Mouse (Mus musculus) kidney, adult 8-10 months (tissue): ENCODE results near the gene Acer3.
"Not testable (repeated sequence)": the region's sequence is repeated elsewhere in the genome, so short reads cannot be mapped to it uniquely, and the experiment has no call there.

Experiments used
- DNase-seq, 2 experiments: peaks; one replicate each; pipeline ENCODE4 v3.0.0; 2022

Acer3 gene

DNA sequence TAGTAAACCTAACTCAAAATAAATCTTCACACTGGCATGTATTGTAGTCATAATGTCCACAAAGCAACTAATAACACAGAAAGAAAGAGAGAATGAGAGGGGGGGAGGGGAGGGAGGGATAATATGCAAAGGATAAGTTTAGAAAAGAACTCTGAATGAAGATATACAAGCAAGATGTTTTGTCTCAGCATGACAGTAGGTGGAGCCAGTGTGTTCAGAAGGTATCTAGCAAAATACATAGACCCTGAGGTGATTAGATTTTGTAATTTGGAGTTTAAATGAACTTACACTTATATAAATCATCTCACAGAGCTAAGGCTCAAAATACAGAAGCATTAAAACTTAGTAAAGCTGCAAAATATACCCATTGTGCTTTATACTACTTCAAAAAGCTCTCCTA, 44.7 kb downstream of the Acer3 start:
- DNase-seq = no peak

DNA sequence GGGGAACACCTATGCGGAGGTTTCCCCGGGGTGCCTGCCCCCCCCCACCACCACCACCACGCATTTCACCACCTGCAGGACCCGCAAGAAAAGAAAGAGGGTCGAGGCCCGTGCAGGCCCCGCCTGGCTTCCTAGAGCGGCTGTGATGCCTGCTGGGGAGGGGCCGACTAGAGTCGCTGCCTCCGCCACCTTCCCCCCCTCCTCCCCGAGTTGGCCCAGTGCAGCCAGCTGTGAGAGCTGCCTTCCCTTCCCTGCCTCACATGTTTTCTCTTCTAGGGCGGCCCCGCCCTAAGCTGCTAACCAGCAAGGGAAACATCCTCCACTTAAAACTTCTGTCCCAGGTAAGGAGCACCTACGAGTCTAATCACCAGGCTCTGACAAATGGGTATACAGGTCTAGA, 52.8 kb downstream of the Acer3 start:
- not testable (repeated sequence) for DNase-seq

DNA sequence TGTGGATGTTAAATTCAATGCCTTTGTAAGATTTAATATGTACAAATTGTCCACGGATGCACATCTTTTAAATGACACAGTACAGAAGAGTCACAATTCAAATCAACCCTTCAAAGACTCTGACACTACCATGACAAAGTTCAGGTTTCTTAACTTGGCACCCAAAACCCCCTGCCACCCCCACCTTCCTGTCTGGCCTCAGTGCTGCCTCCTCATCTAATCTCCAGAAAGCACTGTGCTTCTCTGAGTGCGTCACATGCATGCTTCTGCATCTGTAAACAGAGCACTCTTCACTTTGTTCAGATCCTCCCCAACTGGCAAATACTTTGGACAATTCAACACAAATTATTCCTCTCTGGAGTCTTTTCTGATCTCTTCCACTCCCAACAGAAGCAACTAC, 68.5 kb downstream of the Acer3 start:
- DNase-seq = no peak

DNA sequence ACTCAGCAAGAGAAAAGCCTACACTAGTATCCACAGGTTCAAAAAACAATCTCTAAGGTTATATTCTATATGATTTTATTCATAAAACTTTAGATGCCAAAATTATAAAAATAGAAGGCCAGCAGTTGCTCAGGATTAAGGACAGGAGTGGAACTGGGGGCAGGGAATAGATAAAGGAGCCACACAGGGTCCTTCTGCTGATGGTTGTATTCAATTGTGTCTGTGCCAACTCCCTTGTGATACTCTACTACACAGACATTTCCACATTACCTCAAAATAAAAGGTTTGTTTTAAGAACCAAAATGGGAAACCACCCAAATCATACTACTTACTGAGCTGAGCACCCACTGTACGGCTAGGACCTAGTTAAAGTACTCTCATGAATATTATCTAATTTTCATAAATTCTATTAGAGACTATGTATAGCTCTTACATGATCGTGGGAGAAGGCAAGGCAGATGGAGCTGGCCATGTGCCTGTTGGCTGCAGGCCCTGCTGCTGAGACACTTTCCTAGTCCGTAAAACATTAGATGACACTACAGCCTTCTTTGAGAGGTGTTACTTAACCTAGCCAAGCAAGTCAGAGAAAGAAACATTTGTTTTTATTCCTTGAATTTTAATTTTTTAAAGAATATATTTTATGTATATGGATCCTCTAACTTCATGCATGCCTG, 84.2 kb downstream of the Acer3 start:
- no peak for DNase-seq

DNA sequence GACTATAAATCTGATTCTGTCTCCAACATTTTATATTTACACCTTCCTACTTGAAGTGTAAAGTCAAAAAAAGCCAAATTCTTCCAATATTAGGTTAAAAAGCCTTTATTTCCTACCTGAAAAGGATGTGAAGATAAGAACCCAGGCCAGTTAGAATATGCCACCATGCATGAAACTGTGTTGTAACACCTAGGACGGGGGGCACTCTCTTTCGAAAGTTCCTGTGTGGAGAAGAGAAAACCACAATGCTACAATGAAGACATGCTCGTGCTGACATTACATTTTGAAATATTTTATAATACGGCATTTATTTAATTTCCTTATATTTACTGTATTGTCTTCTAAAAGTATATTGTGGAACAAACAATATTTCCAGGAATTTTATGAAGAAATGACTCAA, 97.2 kb downstream of the Acer3 start:
- no peak for DNase-seq

DNA sequence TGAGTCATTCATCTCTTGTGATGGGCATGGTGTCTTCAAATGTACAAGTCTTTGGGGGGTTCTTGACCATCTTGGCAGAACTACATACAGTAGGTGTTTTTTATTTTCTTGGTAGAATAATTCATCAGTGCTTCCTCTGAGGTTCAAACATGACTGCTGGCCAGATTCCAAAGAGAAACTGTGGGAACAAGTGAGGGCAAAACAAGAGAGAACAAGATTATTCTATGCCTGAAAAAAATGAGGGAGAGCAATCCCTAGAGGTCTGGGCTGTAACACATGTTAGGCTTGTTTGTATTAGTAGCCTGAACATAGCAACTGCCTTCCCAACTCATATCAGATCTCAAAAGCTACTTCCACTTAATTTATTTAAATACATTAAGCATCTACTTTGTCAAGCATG, 104.3 kb downstream of the Acer3 start:
- DNase-seq = no peak

DNA sequence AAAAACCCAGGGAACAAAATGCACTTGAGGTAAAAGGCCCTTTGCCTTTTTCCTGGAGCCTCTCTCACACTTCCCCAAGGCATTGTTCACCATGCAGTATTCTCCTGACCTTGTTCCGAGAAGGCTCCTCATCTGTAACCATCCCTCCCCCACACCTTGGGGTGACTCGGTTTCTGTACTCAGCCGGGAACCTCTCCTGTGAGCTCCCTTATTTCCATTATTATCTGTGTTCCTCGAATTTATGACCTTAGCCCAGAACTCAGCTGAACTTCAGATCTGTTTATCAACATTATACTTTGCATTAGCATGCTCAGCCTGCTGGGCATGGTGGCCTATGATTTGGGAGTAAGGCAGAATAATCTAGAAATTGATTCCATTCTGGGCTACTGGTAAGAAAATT, 118.1 kb downstream of the Acer3 start:
- DNase-seq = no peak

DNA sequence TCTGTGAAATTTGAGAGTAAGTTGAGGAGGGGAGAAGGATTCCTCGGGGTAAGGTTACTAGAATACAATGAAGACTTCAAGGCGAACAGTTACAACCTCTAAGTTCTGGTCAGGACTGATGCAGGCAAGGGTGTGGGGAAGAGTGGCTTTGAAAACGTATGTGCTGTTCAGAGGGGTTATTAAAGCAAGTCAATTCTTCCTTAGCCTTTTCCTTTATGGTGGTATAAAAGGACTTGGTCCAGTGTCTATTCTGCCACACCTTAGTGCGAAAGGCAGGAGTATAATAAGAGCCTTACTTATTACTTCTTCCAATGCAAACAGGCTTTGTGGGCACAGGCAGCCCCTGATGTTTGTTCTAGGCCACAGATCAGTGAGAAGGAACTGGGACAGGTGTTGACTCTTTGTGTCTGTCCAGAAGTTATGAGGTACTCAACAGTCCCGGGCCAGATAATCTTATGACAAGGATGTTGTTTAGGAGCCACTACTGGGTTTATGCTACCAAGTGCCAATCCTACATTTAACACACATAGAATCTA, 119.4 kb downstream of the Acer3 start:
- DNase-seq = no peak

DNA sequence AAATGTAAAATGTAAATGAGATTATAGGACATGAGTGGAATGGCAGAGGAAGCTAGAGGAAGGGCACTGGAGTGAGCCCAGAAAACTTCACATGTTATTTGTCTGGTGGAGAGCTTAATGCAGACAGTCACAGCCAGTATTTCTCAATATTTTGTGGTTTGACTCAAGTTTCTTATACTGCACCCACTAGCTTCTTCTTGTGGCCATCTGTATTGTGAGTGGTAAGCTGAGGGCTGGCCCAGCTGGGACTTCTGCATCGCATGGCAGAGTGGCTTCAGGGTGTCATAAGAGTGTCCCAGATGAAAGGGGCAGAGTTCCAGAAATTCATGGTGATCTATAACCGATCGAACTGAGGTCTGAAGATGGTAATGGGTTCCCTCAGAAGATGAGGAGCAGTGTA, 120.6 kb downstream of the Acer3 start:
- no peak for DNase-seq

DNA sequence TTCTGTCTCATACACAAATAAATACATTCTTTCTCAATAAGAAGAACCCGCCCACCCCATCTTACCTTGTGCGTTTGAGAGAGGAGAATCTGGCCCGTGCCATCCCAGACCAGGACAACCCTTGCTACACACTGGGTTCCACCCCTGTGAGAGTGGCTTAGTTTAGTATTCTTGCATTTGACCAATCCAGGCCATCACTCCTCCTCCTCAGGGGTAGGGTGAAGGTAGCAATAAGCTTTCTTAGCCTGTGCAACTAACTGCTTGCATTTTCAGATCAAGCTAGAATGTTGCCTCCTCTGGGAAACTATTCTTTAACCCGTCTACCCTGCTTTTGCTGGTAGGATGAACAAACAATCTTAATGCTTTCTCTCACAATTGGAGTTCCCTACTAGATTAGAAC, 121.6 kb downstream of the Acer3 start, which contains the start of gene B3gnt6:
Gene B3gnt6, minus strand, starts transcription at position 101 of the 400 bp plus-strand sequence.
- DNase-seq = no peak

DNA sequence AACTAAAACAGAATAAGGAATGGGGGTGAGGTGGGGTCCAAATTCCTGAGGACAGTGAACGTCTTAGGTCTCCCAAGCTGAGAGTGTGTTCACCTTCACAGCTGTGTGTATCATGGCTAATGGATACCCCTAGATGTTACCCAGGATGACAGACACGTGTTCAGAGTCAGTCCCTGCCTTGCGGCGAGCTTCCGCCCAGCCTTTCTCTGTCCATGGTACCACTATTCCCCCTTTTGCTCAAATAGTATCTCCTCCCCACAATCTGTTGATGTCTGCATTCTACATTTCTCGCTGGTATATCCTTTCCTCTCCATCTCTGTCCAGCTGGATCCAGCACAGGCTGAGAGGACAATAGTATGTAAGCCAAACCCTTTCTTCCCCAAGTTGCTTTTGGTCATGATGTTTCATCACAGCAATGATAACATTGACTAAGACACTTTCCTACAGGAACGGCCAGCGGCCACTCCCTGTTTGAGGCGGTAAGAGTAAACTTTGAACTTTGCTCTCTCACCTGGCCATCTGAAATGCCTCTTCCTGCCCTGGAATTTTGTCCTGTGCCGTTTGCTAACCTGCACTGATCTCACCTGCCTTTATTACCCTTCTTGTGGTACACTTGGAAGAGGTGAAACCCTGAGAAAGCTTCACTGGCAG, 125.7 kb downstream of the Acer3 start:
- no peak for DNase-seq

DNA sequence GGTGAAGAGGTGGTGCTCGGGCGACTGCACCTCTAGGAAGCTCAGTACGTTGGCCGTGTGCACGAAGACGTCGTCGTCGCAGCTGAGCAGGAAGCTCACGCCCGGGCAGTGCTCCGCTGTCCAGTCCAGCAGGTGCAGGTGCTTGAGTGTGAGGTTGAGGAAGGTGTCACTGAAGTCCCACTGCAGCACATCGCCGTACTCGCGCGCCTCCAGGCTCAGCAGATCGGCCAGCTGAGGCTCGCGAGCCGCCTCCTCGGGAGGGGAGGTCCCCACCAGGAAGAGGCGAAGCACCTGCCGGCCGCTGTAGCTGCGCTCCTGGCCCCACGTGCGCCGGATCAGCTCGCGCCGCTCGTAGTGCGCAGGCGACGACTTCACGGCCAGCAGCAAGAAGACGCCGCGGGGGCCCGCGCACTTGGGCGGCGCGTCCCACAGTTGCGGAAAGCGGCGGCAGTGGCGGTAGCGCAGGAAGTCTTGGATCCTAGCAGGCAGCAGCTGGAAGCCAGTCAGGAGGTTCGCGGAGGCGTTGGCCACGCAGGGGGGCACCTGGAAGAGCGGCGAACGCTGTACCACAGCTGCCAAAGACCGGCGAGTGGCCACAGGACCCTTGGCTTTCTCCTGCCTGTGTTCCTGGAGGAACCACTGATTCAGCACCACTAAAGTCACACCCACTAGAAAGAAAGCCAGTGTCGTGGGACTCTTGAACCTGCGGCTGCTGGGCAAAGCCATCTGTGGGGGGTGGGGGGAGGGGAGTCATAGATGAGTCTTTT, 126.8 kb downstream of the Acer3 start:
- DNase-seq = no peak

DNA sequence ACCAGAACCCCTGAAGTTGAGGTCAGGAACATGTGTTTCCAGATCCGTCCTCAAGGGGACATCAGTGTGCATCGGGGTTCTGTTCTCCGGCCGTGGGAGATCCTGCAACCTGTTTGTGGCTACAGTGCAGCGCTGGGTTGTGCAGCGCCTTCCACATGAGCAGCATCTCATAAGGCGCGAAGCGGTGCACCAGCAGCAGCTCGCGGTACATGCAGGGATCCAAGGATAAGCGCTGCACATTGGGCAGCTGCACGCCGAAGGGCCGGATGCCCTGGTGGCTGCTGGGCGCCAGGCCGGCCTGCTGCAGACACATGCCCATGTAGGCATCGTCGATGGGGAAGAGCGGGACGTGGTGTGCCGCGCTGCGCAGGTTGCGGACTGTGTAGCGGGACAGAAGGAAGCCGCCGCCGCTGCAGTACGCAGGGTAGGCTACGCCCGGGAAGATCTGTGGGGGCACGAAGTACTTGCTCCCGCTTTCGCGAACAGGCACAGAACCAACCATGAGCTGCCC, 127.4 kb downstream of the Acer3 start:
- no peak for DNase-seq

DNA sequence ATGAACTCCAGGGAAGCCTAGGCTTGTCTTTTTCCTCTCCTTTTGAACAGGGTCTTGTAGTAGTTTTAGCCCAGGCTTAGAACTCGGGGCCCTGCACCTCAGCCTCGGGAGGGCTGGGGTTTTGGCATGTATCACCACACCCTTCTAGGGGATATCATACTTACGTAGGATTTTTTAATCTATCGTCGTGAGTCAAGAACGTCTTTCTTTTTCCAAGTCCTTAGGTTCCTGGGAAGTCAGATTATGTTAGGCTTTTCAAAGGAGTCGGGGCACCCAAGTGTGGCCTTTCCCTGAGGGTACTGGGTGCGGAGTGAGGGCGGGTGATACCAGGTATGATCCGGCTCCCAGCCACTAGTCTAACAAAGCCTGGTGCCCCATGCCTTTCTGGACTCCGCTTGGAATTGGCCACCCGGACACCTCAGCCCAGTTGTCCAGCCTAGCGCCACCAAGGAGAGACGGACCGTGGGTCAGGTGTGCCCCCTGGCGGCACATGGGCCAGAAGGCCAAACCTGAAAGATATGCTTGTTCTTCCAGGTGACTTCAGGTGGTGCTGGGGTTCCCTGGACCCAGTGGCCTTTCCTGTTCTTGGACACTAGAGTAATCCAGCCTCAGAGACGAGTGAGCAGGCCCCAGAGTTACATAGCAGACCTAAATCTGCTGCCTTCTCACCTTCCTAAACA, 129.3 kb downstream of the Acer3 start:
- DNase-seq = peak in 1 of 2 experiments; percentile 65

DNA sequence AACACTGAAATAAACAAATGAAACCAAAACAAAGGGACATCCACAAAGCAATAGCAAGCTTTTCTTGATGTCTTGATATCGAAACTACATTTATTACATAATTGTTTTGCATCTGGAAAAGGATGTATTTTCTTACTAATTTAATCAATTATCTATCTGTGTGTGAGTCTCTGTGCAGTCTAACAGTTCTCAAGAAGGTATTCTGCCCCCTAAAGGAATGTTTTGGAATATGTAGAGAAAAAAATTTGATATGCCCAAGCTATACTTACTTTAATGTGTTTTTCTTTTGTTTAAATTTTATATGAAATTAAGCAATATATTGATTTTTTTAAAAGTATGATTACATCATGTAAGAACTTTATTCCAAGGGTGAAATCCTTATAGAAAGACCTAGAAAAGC, 130.4 kb downstream of the Acer3 start:
- DNase-seq = no peak

DNA sequence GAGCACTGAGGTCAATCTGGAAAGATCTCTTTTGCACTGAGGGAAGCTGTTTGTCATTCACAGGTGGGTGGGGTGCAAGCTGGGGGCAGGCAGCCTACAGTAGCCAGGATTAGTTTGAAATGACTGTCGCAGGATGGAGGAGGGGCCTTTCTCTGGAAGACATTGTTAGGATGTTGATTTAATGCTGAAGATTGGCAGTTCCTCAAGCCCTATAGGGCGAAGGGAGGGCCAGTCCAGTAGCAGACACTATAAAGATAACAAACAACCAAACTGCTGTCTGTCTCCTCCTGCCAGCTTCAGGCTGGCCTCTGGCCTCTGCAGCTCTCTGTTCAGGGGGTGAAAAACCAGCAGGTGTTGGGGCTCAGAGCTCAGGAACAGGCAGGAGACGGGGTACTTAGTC, 131.3 kb downstream of the Acer3 start:
- no peak for DNase-seq

DNA sequence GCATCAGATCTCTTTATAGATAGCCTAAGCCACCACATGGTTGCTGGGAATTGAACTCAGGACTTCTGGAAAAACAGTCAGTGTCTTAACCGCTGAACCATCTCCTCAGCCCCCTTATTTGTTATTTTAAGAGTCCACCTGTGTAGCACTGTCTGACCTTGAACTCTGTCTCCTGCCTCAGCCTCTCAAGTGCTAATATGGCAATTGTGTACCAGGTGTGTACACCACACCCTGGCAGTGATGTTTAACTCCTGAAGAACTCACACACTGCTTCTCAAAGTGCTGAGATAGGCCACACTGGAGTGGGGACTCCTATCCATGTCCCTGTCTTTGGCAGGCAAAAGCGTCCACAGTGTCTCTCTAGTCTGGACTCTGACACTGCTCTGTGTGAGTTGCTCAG, 132.3 kb downstream of the Acer3 start:
- no peak for DNase-seq

DNA sequence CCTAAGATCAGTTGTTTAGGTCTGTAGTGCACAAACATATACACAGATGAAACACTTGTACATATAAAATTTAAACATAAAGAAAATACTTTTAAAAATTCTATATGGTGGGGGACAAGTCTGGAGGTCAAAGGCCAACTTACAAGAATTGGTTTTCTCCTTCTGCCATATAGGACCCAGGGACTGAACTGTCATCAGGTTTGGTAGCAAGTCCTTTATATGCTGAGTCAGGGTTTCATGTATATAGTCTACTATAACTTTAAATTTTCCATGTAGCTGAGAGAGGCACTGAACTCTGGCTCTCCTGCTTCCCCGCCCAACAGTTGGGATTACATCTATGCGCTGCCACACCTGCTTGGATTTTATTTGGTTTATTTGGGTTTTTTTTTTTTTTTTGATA, 132.8 kb downstream of the Acer3 start:
- DNase-seq = no peak

DNA sequence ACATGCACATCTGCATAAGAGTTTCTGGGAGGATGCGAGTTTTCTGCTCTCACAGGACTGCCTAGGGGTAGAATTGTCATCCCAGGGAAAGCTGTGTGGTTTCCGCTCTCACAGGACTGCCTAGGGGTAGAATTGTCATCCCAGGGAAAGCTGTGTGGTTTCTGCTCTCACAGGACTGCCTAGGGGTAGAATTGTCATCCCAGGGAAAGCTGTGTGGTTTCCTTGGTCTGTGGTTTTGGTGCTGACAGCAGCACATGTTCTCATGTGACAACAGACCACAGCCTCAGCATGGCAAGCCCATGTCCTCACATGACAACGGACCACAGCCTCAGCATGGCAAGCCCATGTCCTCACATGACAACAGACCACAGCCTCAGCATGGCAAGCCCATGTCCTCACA, 133.7 kb downstream of the Acer3 start:
- DNase-seq = not testable (repeated sequence)

DNA sequence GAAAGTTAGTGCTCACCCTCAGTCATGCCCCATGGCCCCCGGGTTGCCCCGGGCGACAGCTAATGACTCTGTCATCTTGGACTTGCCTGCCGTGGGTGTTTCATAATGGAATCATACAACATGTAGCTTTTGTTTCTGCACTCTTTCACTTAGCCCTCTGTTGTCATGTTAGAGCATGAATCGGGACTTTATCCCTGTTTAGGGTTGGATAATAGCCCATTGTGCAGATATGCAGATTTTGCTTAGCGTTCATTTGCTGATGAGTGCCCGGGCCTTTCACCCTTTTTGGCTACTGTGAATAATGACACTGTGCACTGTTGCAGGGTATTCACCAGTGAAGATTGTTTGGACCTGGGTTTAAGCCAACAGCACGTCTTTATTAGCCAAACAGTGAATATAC, 134.4 kb downstream of the Acer3 start:
- no peak for DNase-seq

DNA sequence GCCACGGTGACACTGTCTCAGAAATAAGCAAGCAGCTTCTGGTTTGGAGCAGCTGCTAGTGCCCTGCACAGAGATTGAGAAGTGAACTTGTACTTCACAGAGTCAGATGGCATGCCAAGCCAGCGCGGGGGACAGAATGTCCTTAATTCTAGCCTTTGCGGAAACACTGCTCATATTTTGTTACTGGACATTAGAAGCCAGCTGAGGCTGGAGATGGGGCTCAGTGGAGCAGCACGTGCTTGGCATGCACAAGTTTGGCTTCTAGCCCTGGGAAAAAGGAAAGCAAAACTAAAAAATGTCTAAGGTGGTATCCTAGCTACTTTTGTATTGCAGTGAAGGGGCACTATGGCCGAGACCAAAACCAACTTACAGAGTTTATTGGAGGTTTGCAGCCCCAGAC, 135.7 kb downstream of the Acer3 start:
- DNase-seq = peak; percentile 47 to 62

DNA sequence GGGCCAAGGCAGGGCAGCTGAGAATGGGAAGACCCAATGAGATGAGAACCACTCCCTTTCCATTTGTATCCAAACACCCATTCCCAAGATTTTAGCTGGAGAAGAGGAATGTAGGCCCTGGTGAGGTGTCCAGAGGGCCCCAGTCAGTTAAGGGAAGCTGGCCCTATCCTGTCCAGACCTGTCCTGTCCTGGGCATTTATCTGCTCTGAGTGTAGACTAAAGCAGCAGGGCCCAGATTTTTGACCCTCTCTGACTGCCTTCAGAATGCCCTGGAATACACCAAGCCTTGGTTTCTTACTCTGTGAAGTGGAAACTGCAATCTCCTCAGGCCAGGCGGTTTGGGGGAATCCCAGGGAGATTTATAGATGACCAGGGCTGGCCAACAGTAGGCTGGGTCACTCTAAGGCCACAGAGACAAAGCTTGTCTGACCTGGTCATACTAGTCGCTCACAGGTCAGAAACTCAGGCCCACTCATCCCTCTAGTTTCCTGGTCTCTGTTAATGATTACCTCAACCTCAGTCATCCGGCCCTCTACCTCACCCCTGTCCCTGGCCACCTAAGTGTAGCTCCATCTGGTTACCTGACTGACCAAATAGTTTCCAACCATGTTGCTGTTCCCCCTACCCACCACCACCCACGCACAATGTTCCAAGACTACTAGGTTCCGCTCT, 142.3 kb downstream of the Acer3 start:
- peak; percentile 46 to 78 for DNase-seq
